Mouse (Mus musculus) embryonic fibroblast, embryonic 13.5 days (primary cell): ENCODE measurements around the gene Cacng2.

Experiments used
- CTCF ChIP-seq: IDR thresholded peaks from 2 replicates; pipeline ENCODE4 v1.5.1; 2011; ENCODE audit warnings: mild to moderate bottlenecking, control low read depth, low read length, moderate library complexity, borderline replicate concordance; ENCODE audit not compliant: insufficient read depth
- POLR2A ChIP-seq: IDR thresholded peaks from 2 replicates; pipeline ENCODE4 v1.6.1; 2011; ENCODE audit warnings: low read depth, mild to moderate bottlenecking, control low read depth, low read length, moderate library complexity

DNA sequence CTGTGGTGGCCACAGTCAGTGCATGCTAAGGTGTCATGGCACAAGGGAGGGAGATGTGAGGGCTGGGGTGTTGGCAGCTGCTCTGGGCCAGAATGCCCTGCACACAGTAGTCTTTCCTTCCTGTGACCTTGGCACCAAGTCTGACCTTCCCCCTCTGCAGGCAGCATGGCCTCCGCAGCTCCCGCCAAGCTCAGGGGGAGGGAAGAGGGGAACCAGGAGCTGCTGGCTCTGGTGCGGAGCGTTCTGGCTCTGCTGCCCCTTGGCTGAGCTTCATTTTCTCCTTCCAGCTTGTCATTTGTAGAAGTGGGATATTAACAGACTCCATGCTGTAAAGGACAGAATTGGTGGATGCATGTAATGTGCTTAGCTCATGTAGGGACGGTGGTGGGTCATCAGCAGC is 38.5 kb upstream of the Cacng2 start:
- TF ChIP-seq POLR2A (no peak), CTCF (no peak)
